Mouse (Mus musculus) lung, adult 2 months (tissue): ENCODE data around the gene Nup153.

Experiments used
- CTCF ChIP-seq: fragments of 200-500 bp; IDR thresholded peaks from 2 replicates; pipeline ENCODE4 v1.5.1; 2011; ENCODE audit warnings: mild to moderate bottlenecking, low read length, control low read depth; ENCODE audit not compliant: insufficient read depth
- POLR2A ChIP-seq: fragments of 200-500 bp; IDR thresholded peaks from 2 replicates; pipeline ENCODE4 v1.6.1; 2011; ENCODE audit warnings: low read depth, mild to moderate bottlenecking, control low read depth, low read length, borderline replicate concordance; ENCODE audit errors: extremely low read depth

DNA sequence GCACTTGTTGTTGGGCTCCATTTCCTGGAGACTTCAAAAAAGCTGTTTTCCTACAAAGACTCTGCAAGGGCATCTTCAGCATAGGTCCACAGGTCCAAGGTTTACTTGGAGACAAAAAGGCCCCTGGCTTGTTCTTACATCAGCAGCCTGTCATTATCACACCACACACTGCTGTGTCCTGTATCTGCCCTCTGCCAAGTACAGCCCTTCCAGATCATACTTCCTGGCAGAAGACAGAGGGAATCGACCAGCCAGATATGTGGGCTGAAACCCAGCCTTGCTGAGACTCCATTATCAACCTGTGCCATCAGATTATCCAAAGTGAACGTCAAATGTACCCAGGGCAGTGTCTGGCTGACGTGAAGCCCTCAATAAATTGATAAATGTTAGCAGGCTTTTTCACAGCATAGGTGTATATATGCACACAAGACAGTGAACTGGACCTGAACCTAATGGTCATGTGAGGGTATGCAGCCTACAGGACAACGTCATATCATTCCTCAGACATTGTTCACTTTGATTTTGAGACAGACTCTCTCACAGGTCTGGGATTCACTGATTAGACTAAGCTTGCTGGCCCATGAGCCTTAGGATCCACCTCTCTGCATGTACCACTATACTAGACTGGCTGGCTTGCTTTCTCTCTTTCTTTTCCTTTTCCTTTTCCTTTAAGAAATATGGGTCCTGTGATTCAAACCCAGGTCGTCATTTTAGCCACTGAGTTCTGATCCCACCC is 20.6 kb upstream of the Nup153 start:
- TF ChIP-seq CTCF (no peak), POLR2A (no peak)
